Mouse (Mus musculus) myocyte (in vitro differentiated cells): Measurements from ENCODE around the gene Stk39. TPM values are rescaled to one million over a fixed set of nuclear protein-coding genes. Genes with fewer than 3 reads are reported as not detected.

Experiments
- H3K27me3 ChIP-seq: one replicate; pipeline ENCODE4 v1.6.1; 2011; ENCODE audit not compliant: control insufficient read depth, insufficient read depth, insufficient read length
- H3K36me3 ChIP-seq: one replicate; pipeline ENCODE4 v1.6.1; 2011; ENCODE audit not compliant: control insufficient read depth, insufficient read depth
- H3K4me2 ChIP-seq: one replicate; pipeline ENCODE4 v1.6.1; 2011; ENCODE audit warnings: low read depth, control low read depth
- H3K4me3 ChIP-seq: one replicate; pipeline ENCODE4 v1.5.1; 2011; ENCODE audit warnings: mild to moderate bottlenecking, control low read depth, moderate library complexity
- H3K79me2 ChIP-seq: one replicate; pipeline ENCODE4 v1.6.1; 2011; ENCODE audit not compliant: control insufficient read depth, insufficient read depth
- H3ac ChIP-seq: one replicate; pipeline ENCODE4 v1.6.1; 2011; ENCODE audit not compliant: control insufficient read depth, insufficient read length
- CEBPB ChIP-seq: IDR thresholded peaks from 2 replicates; pipeline ENCODE4 v1.6.1; 2011; ENCODE audit warnings: mild to moderate bottlenecking, moderate library complexity; ENCODE audit not compliant: poor library complexity, insufficient read depth, severe bottlenecking
- E2F4 ChIP-seq: IDR thresholded peaks from one replicate; pipeline ENCODE4 v1.6.1; 2011; ENCODE audit warnings: mild to moderate bottlenecking, control low read depth, moderate library complexity; ENCODE audit not compliant: insufficient read depth
- MAX ChIP-seq: IDR thresholded peaks from one replicate; pipeline ENCODE4 v1.6.1; 2011; ENCODE audit warnings: low read depth, mild to moderate bottlenecking, control low read depth
- MYOD1 ChIP-seq, 3 experiments: IDR thresholded peaks; one replicate each; pipeline ENCODE4 v1.6.1; 2011; ENCODE audit warnings: control low read depth in 2 of 3, low read depth in 2 of 3, mild to moderate bottlenecking in 2 of 3, moderate library complexity in 1 of 3; ENCODE audit not compliant: insufficient read length in 2 of 3, control insufficient read depth in 1 of 3
- MYOG ChIP-seq, 3 experiments: IDR thresholded peaks; one replicate each; pipeline ENCODE4 v1.6.1; 2011; ENCODE audit warnings: control low read depth in 2 of 3, low read depth in 2 of 3, mild to moderate bottlenecking in 2 of 3; ENCODE audit not compliant: insufficient read length in 2 of 3, control insufficient read depth in 1 of 3, insufficient read depth in 1 of 3
- POLR2A ChIP-seq: IDR thresholded peaks from one replicate; pipeline ENCODE4 v1.6.1; 2011; ENCODE audit warnings: low read depth, mild to moderate bottlenecking, control low read depth, moderate library complexity; ENCODE audit not compliant: insufficient read length
- POLR2AphosphoS2 ChIP-seq: IDR thresholded peaks from one replicate; pipeline ENCODE4 v1.6.1; 2011; ENCODE audit warnings: low read depth, control low read depth; ENCODE audit not compliant: insufficient read length
- REST ChIP-seq: IDR thresholded peaks from one replicate; pipeline ENCODE4 v1.6.1; 2011; ENCODE audit warnings: mild to moderate bottlenecking, control low read depth, moderate library complexity; ENCODE audit not compliant: insufficient read depth, insufficient read length
- SRF ChIP-seq: IDR thresholded peaks from one replicate; pipeline ENCODE4 v1.6.1; 2011; ENCODE audit warnings: low read depth; ENCODE audit not compliant: control insufficient read depth, insufficient read length
- TCF12 ChIP-seq: IDR thresholded peaks from one replicate; pipeline ENCODE4 v1.6.1; 2011; ENCODE audit warnings: mild to moderate bottlenecking, control low read depth; ENCODE audit not compliant: poor library complexity, insufficient read depth, severe bottlenecking
- TCF3 ChIP-seq: IDR thresholded peaks from one replicate; pipeline ENCODE4 v1.6.1; 2011; ENCODE audit warnings: low read depth, control low read depth; ENCODE audit not compliant: insufficient read length
- USF1 ChIP-seq: IDR thresholded peaks from one replicate; pipeline ENCODE4 v1.6.1; 2011; ENCODE audit warnings: low read depth, mild to moderate bottlenecking, control low read depth, moderate library complexity
- polyA plus RNA-seq: library from polyadenylated mRNA; unstranded; fragments of >200 nt; fragmentation: generic; extraction: Trizol; gene quantifications from one replicate; pipeline ENCODE4 v1.2.1, GENCODE M21; 2012; ENCODE audit warnings: missing spikeins

Gene Stk39
- polyA plus RNA-seq, 1 experiment: 4.7 TPM

DNA sequence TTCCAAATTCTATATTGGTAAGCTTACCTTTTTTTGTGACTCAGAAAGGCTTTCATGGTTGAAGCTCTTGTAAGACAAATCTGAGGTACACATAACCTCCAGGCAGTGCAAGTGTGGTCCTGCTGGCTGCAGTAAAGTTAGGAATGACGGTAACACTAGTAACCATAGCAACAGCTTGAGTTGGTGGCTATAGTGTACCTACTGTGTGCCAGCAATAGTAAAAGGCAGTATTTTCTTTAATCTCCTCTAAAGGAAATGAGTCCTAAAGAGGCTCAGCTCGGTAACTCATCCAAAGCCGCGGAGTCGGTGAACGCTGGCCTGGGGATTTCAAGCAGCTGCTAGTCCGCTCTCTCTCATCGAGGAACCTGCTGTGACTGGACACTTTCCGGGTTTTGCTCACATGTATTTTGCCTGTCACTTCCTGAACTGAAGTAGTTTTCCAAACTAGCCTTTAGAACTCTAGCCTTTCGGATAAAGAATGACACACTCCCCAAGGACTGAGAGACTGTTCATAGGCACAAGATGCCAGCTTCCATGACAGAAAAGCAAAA is 85.7 kb downstream of the Stk39 start:
- H3K36me3 ChIP-seq: no peaks in the 10 kb centered on the region
- TF ChIP-seq CEBPB (no peak), POLR2AphosphoS2 (no peak), SRF (no peak), MYOG (IDR thresholded peaks at IDR 0.05; ENCODE audit: control insufficient read depth in 1 of 3, insufficient read depth in 1 of 3, insufficient read length in 2 of 3, low read depth in 2 of 3) (no peak), REST (no peak), MYOD1 (IDR thresholded peaks at IDR 0.05; ENCODE audit: control insufficient read depth in 1 of 3, insufficient read length in 2 of 3, low read depth in 2 of 3) (no peak), MAX (no peak), TCF12 (no peak), USF1 (no peak), TCF3 (no peak), POLR2A (no peak)
- H3ac ChIP-seq: no peak overlapping the region
- no peaks in the 10 kb centered on the region for H3K27me3 ChIP-seq
- no peak overlapping the region for H3K4me2 ChIP-seq
- H3K4me3 ChIP-seq: no peak overlapping the region
- H3K79me2 ChIP-seq: no peaks in the 10 kb centered on the region

DNA sequence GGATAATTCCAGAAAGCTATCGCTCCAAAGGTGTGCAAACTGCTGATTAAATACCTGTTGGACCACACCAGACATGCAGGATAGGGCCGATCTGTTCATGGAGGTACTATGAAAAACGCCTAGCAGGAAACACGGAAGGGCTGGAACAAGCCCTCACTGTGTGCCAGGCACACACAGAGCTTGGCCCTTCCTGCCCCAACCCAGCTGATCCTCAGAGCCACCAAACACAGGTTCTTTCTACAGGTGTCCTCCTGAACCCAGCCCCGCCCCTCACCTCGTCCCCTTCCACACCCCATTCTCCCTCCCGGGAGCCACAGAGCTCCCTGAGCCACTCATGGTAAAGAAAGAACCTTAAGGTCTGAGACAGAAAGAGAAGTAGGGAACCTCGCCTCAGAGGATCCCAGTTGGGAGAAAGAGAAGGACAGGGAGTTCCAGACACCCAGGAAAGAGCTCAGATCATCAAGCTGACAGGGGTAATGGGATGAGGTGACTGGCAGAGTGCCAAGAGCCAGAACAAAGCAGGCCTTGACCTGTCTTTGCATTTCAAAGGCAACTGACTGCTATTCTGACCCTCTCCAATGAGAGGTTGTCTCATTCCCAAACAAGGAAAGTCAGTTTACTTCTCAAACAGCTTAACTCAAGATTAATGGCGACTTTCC is 86.3 kb downstream of the Stk39 start:
- Histone ChIP-seq H3K4me3 (no peak overlapping the region), H3K4me2 (no peak overlapping the region), H3K36me3 (no peaks in the 10 kb centered on the region), H3ac (no peak overlapping the region), H3K27me3 (no peaks in the 10 kb centered on the region), H3K79me2 (no peaks in the 10 kb centered on the region)
- TF ChIP-seq CEBPB (no peak), SRF (no peak), MYOD1 (IDR thresholded peaks at IDR 0.05; ENCODE audit: control insufficient read depth in 1 of 3, insufficient read length in 2 of 3, low read depth in 2 of 3) (no peak), E2F4 (no peak), POLR2AphosphoS2 (no peak), TCF12 (no peak)

DNA sequence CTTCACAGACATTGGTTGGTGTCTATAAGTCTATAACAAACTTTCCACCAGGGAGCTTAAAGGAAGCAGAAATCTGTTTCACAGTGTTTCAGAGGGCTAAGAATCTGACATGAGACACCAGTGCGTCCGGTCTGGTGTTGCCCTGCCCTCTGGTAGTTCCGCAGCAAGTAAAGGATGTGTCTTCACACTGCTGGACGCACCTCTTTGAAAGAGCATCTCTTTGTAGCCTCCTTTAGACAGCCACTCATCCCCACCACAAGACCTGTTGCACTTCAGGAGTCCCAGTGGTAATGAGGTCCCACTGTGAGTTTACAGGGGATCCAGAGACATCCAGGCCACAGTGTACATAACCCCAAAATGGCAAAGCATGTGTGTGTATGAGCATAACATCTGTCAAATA is 88.1 kb downstream of the Stk39 start:
- no peaks in the 10 kb centered on the region for H3K27me3 ChIP-seq
- H3K4me3 ChIP-seq: no peak overlapping the region
- no peaks in the 10 kb centered on the region for H3K36me3 ChIP-seq
- H3K4me2 ChIP-seq: no peak overlapping the region
- TF ChIP-seq MYOD1 (IDR thresholded peaks at IDR 0.05; ENCODE audit: control insufficient read depth in 1 of 3, insufficient read length in 2 of 3, low read depth in 2 of 3): no peak
- no peak for TF ChIP-seq MYOG (IDR thresholded peaks at IDR 0.05; ENCODE audit: control insufficient read depth in 1 of 3, insufficient read depth in 1 of 3, insufficient read length in 2 of 3, low read depth in 2 of 3)
- no peak for TF ChIP-seq MAX
- no peak for TF ChIP-seq USF1
- no peak for TF ChIP-seq E2F4
- no peak for TF ChIP-seq CEBPB
- no peak for TF ChIP-seq TCF12
- no peak overlapping the region for H3ac ChIP-seq
- no peaks in the 10 kb centered on the region for H3K79me2 ChIP-seq

DNA sequence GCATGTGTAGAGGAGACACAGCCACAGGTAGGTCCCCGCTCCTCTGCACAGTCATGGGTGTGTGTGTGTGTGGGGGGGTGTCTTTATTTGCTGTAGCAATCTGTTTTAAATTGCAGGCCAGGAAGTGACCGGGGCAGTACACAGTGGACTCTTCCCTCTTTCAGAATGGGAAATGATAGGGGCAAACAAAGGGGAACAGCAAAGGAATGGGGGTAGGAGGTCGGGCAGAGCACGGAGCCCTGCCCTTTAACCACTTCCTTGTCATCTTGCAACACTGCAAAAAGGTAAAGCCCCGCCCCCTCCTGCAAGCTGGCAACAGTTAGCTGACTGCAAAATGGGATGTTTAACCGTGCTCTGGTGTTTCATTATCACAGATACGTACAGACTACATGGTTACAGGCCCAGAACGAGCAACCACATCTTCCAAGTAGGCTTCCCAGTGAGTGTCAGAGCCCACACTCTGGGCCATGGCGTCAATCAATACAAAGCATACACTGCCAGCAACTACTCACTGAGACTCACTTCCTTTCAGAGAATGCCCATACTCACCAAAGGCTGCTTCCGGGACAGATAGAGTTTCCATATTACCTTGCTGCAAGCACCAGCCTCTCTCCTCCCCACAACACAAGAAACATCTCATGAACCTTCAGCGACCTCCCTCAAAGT is 89.5 kb downstream of the Stk39 start:
- TF ChIP-seq SRF: no peak
- TF ChIP-seq MAX: no peak
- no peak for TF ChIP-seq E2F4
- no peak for TF ChIP-seq USF1
- no peak for TF ChIP-seq TCF12
- no peak for TF ChIP-seq POLR2A
- TF ChIP-seq MYOG (IDR thresholded peaks at IDR 0.05; ENCODE audit: control insufficient read depth in 1 of 3, insufficient read depth in 1 of 3, insufficient read length in 2 of 3, low read depth in 2 of 3): no peak
- TF ChIP-seq TCF3: no peak
- TF ChIP-seq REST: no peak
- TF ChIP-seq MYOD1 (IDR thresholded peaks at IDR 0.05; ENCODE audit: control insufficient read depth in 1 of 3, insufficient read length in 2 of 3, low read depth in 2 of 3): no peak
- TF ChIP-seq POLR2AphosphoS2: no peak
- no peak for TF ChIP-seq CEBPB
- H3K79me2 ChIP-seq: no peaks in the 10 kb centered on the region

DNA sequence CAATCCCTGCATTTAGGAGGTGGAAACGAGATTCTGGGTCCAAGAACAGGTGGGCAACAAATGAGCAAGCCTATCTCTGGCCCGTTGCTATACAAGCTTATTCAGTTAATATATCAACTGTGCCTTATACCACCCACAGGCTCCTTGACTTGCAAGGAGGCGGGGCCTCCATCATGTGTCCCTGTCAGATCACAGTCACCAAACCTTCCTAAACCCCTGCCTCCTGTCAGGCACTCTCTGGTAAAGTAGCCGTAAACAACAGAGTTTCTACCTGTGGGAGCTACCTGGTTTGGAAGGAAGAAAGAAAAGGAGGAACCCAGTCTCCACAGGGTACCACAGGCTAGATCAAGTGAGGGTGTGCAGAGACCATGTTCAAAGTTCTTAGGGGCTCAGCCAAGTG is 90.2 kb downstream of the Stk39 start:
- H3K4me2 ChIP-seq: no peak overlapping the region
- no peaks in the 10 kb centered on the region for H3K79me2 ChIP-seq
- no peaks in the 10 kb centered on the region for H3K27me3 ChIP-seq
- no peak overlapping the region for H3ac ChIP-seq
- H3K4me3 ChIP-seq: no peak overlapping the region
- H3K36me3 ChIP-seq: no peaks in the 10 kb centered on the region
- TF ChIP-seq E2F4 (no peak), REST (no peak)

More for the DNA sequence above, 89.5 kb downstream of the Stk39 start:
- no peaks in the 10 kb centered on the region for H3K36me3 ChIP-seq
- no peak overlapping the region for H3K4me3 ChIP-seq
- H3K4me2 ChIP-seq: no peak overlapping the region
- no peak overlapping the region for H3ac ChIP-seq
- no peaks in the 10 kb centered on the region for H3K27me3 ChIP-seq
